Mouse (Mus musculus) gastrocnemius, postnatal 14 days (tissue): ENCODE results near the gene Cd82. TPM values are rescaled to one million over a fixed set of nuclear protein-coding genes. Genes with fewer than 3 reads are reported as not detected.

ENCODE experiments used
- DNase-seq: peaks from one replicate; pipeline ENCODE4 v3.0.0; 2021; ENCODE audit warnings: mixed read lengths
- intact Hi-C: fragments of 180-260 bp; cut with DNase I; formaldehyde crosslinking; loops from one replicate; pipeline ENCODE4 v1.15.1; 2025; ENCODE audit warnings: low total_unique reads
- total RNA-seq, 2 experiments: library from RNA; stranded (reverse); gene quantifications; 2 replicates each; pipeline ENCODE4 v1.2.3; 2021

Cd82 gene
- total RNA-seq, 2 experiments from 2014 or later: 15.6 to 26.3 TPM

GRCm38 (mm10) chr2:93470849-93471576, 8.1 kb upstream of the Cd82 start:
- intact Hi-C loops: loop anchor here (1.0 to 10.0 kb wide), 4 partner anchors 50 to 344 kb away; partner anchors contain the start of gene Tspan18
- peak; percentile 72 for DNase-seq

- intact Hi-C loops: loop anchor here (5.0 to 10.0 kb wide), 3 partner anchors 138 to 345 kb away; partner anchors contain the start of gene Tspan18
Observed at GRCm38 (mm10) chr2:93470127-93470526, 7.2 kb upstream of the Cd82 start.

GRCm38 (mm10) chr2:93469118-93469517, 6.2 kb upstream of the Cd82 start:
- intact Hi-C loops: loop anchor here (5.0 kb wide), 1 partner anchor 252 kb away; no protein-coding TSS in a partner anchor
- DNase-seq: peak; percentile 61

More at GRCm38 (mm10) chr2:93470127-93470526, 7.2 kb upstream of the Cd82 start:
- peak; percentile 70 for DNase-seq

- DNase-seq: no peak
- intact Hi-C loops: loop anchor here (5.0 kb wide), 1 partner anchor 249 kb away; no protein-coding TSS in a partner anchor
Observed at GRCm38 (mm10) chr2:93466314-93466713, 3.4 kb upstream of the Cd82 start.

- intact Hi-C loops: no loop called here
- peak; percentile 94 for DNase-seq
Observed at GRCm38 (mm10) chr2:93461869-93462714, 848 bp downstream of the Cd82 start.

GRCm38 (mm10) chr2:93460786-93461469, 2.0 kb downstream of the Cd82 start:
- DNase-seq: no peak
- intact Hi-C loops: no loop called here

GRCm38 (mm10) chr2:93459208-93459920, 3.6 kb downstream of the Cd82 start:
- intact Hi-C loops: no loop called here
- DNase-seq: no peak

GRCm38 (mm10) chr2:93458332-93459207, 4.4 kb downstream of the Cd82 start:
- peak; percentile 62 for DNase-seq
- intact Hi-C loops: no loop called here

- DNase-seq: no peak
- intact Hi-C loops: no loop called here
Observed at GRCm38 (mm10) chr2:93457426-93458130, 5.4 kb downstream of the Cd82 start.

GRCm38 (mm10) chr2:93456140-93456539, 6.8 kb downstream of the Cd82 start:
- intact Hi-C loops: no loop called here

GRCm38 (mm10) chr2:93454817-93455591, 7.9 kb downstream of the Cd82 start:
- intact Hi-C loops: no loop called here
- no peak for DNase-seq

More at GRCm38 (mm10) chr2:93456140-93456539, 6.8 kb downstream of the Cd82 start:
- DNase-seq: no peak

GRCm38 (mm10) chr2:93454334-93454733, 8.6 kb downstream of the Cd82 start:
- intact Hi-C loops: no loop called here

GRCm38 (mm10) chr2:93453046-93453445, 9.9 kb downstream of the Cd82 start:
- intact Hi-C loops: no loop called here
- DNase-seq: no peak

More at GRCm38 (mm10) chr2:93454334-93454733, 8.6 kb downstream of the Cd82 start:
- DNase-seq: no peak

- intact Hi-C loops: no loop called here
- no peak for DNase-seq
Observed at GRCm38 (mm10) chr2:93452506-93452905, 10.4 kb downstream of the Cd82 start.

- intact Hi-C loops: no loop called here
- no peak for DNase-seq
Observed at GRCm38 (mm10) chr2:93452057-93452456, 10.9 kb downstream of the Cd82 start.

- intact Hi-C loops: no loop called here
- DNase-seq: no peak
Observed at GRCm38 (mm10) chr2:93451219-93451938, 11.6 kb downstream of the Cd82 start.
